Mouse (Mus musculus) cerebellum, adult 18-20 months (tissue): ENCODE measurements around the gene Tmed8.
"Not testable (repeated sequence)": the region's sequence is repeated elsewhere in the genome, so short reads cannot be mapped to it uniquely, and the experiment has no call there.

Experiments
- DNase-seq, 2 experiments: peaks; one replicate each; pipeline ENCODE4 v3.0.0; 2021

Tmed8 gene

GRCm38 (mm10) chr12:87199973-87200586 lies at the start of gene Tmed8:
Gene Tmed8 (minus strand): TSS chr12:87200454.
- peak; percentile 73 to 83 for DNase-seq

GRCm38 (mm10) chr12:87238632-87239031 lies 38.4 kb upstream of the Tmed8 start, which contains the start of gene Noxred1:
Gene Noxred1 (minus strand): TSS chr12:87238732.
- no peak for DNase-seq

- DNase-seq: no peak
Observed at GRCm38 (mm10) chr12:87236882-87237483, 36.7 kb upstream of the Tmed8 start.

GRCm38 (mm10) chr12:87230379-87230895 lies 30.2 kb upstream of the Tmed8 start:
- no peak for DNase-seq

- DNase-seq: no peak
Observed at GRCm38 (mm10) chr12:87229633-87230032, 29.4 kb upstream of the Tmed8 start.

GRCm38 (mm10) chr12:87226801-87227200 lies 26.5 kb upstream of the Tmed8 start:
- no peak for DNase-seq

- no peak for DNase-seq
Observed at GRCm38 (mm10) chr12:87224950-87225349, 24.7 kb upstream of the Tmed8 start.

- no peak for DNase-seq
Observed at GRCm38 (mm10) chr12:87219362-87219761, 19.1 kb upstream of the Tmed8 start.

- no peak for DNase-seq
Observed at GRCm38 (mm10) chr12:87217596-87217995, 17.3 kb upstream of the Tmed8 start.

GRCm38 (mm10) chr12:87216053-87216452 lies 15.8 kb upstream of the Tmed8 start:
- DNase-seq: no peak

- DNase-seq: no peak
Observed at GRCm38 (mm10) chr12:87212844-87213606, 12.8 kb upstream of the Tmed8 start.

- DNase-seq: not testable (repeated sequence)
Observed at GRCm38 (mm10) chr12:87205789-87206188, 5.5 kb upstream of the Tmed8 start.

GRCm38 (mm10) chr12:87201694-87202093 lies 1.4 kb upstream of the Tmed8 start:
- DNase-seq: no peak

- DNase-seq: peak; percentile 35 to 48
Observed at GRCm38 (mm10) chr12:87199206-87199972, 865 bp downstream of the Tmed8 start, which contains the start of gene Samd15. Gene Samd15 (plus strand): TSS chr12:87199723.

GRCm38 (mm10) chr12:87198792-87199191 lies 1.5 kb downstream of the Tmed8 start:
- DNase-seq: no peak

GRCm38 (mm10) chr12:87196310-87196709 lies 3.9 kb downstream of the Tmed8 start:
- DNase-seq: no peak

- no peak for DNase-seq
Observed at GRCm38 (mm10) chr12:87195069-87195468, 5.2 kb downstream of the Tmed8 start.

- no peak for DNase-seq
Observed at GRCm38 (mm10) chr12:87193008-87193407, 7.2 kb downstream of the Tmed8 start.

GRCm38 (mm10) chr12:87177631-87178030 lies 22.6 kb downstream of the Tmed8 start:
- DNase-seq: no peak

- DNase-seq: no peak
Observed at GRCm38 (mm10) chr12:87175194-87175946, 24.9 kb downstream of the Tmed8 start.

- no peak for DNase-seq
Observed at GRCm38 (mm10) chr12:87160815-87161214, 39.4 kb downstream of the Tmed8 start.

- DNase-seq: no peak
Observed at GRCm38 (mm10) chr12:87160310-87160709, 39.9 kb downstream of the Tmed8 start.
